Mouse (Mus musculus): ENCODE results near the gene Tmem106c. TPM values are rescaled to one million over a fixed set of nuclear protein-coding genes. Genes with fewer than 3 reads are reported as not detected.

Gene Tmem106c
- polyA plus RNA-seq, 1 experiment from 2014 or later: 118 TPM

- CTCF ChIA-PET: interaction anchor here (1.2 kb wide), 1 partner anchor 13 kb away, joined by 4 read pairs; no protein-coding TSS in a partner anchor
- H3K27me3 ChIP-seq: no peaks in the 10 kb centered on the region
- in situ Hi-C loops (cut with MboI; ENCODE audit: low pct_unique_long_range_greater_than_20kb): no loop called here
Observed at GRCm38 (mm10) chr15:98012810-98013209, 48.8 kb downstream of the Tmem106c start.

GRCm38 (mm10) chr15:98017925-98018324, 53.9 kb downstream of the Tmem106c start:
- no peaks in the 10 kb centered on the region for H3K27me3 ChIP-seq
- TF ChIP-seq CTCF (IDR thresholded peaks at IDR 0.05): no peak

More at GRCm38 (mm10) chr15:98012810-98013209, 48.8 kb downstream of the Tmem106c start:
- no peak for TF ChIP-seq CTCF (IDR thresholded peaks at IDR 0.05)
- POLR2A ChIA-PET: no interaction called here
- DNase-seq (ENCODE audit: low read depth, low spot score): no peak
- ATAC-seq: no peak

GRCm38 (mm10) chr15:98019047-98019446, 55.0 kb downstream of the Tmem106c start:
- H3K27me3 ChIP-seq: no peaks in the 10 kb centered on the region
- POLR2A ChIA-PET: no interaction called here
- TF ChIP-seq CTCF (IDR thresholded peaks at IDR 0.05): no peak
- no peak for DNase-seq (ENCODE audit: low read depth, low spot score)
- no peak for ATAC-seq
- CTCF ChIA-PET: no interaction called here
- in situ Hi-C loops (cut with MboI; ENCODE audit: low pct_unique_long_range_greater_than_20kb): no loop called here

More at GRCm38 (mm10) chr15:98017925-98018324, 53.9 kb downstream of the Tmem106c start:
- in situ Hi-C loops (cut with MboI; ENCODE audit: low pct_unique_long_range_greater_than_20kb): no loop called here
- ChIA-PET CTCF (no interaction called here), POLR2A (no interaction called here)
- ATAC-seq: no peak
- no peak for DNase-seq (ENCODE audit: low read depth, low spot score)

Other genes with a start within 250 kb of the Tmem106c start
- 0.17 TPM for gene Endou, start 232.9 kb upstream of the Tmem106c start, polyA plus RNA-seq (2021)
- 22.4 TPM for gene Rapgef3, start 196.2 kb upstream of the Tmem106c start, polyA plus RNA-seq (2021)
- 134 TPM for gene Slc48a1, start 185.7 kb upstream of the Tmem106c start, polyA plus RNA-seq (2021)
- gene Hdac7, start 119.7 kb upstream of the Tmem106c start, polyA plus RNA-seq (2021): 210 TPM
- 47.9 TPM for gene Vdr, start 53.6 kb upstream of the Tmem106c start, polyA plus RNA-seq (2021)
- gene Col2a1, start 40.5 kb downstream of the Tmem106c start, polyA plus RNA-seq (2021): 0.54 TPM
- gene Pfkm, start 128.4 kb downstream of the Tmem106c start, polyA plus RNA-seq (2021): 97.8 TPM
- 22.1 TPM for gene Senp1, start 129.5 kb downstream of the Tmem106c start, polyA plus RNA-seq (2021)
- 47.7 TPM for gene Asb8, start 201.4 kb downstream of the Tmem106c start, polyA plus RNA-seq (2021)
- gene Ccdc184, start 203.0 kb downstream of the Tmem106c start, polyA plus RNA-seq (2021): not detected
- gene Olfr288, start 231.3 kb downstream of the Tmem106c start, polyA plus RNA-seq (2021): not detected

Measured in Patski (cell line).